Mouse (Mus musculus): Measurements from ENCODE around the gene Zgrf1. TPM values are rescaled to one million over a fixed set of nuclear protein-coding genes. Genes with fewer than 3 reads are reported as not detected.

Zgrf1 gene
- polyA plus RNA-seq, 2 experiments = 4.0 to 4.7 TPM

- Histone ChIP-seq H3K9ac (replicated peaks) (no peak overlapping the region), H3K4me1 (replicated peaks; ENCODE audit: control insufficient read depth in 2 of 2, insufficient read depth in 2 of 2, low read length in 1 of 2) (no peaks in the 10 kb centered on the region), H3K36me3 (replicated peaks; ENCODE audit: control insufficient read depth, insufficient read depth, low read depth) (peaks cover 30% of the 10 kb centered on the region), H3K4me2 (ENCODE audit: low read depth) (no peak overlapping the region), H3K4me3 (ENCODE audit: insufficient read depth in 1 of 2, low read depth in 2 of 2, low read length in 2 of 2) (no peak overlapping the region), H3K27me3 (ENCODE audit: control insufficient read depth, insufficient read depth, low read length) (no peaks in the 10 kb centered on the region), H3K9me3 (ENCODE audit: control insufficient read depth, low read length) (no peaks in the 10 kb centered on the region), H3K27ac (no peak overlapping the region)
- DNase-seq (ENCODE audit: low read depth in 3 of 3, low spot score in 3 of 3) (no peak), ATAC-seq (ENCODE audit: insufficient read depth) (no peak)
- 82% methylated on average over 4 of the region's 4 CpGs for WGBS (ENCODE audit: insufficient replicate concordance)
- TF ChIP-seq EP300 (IDR thresholded peaks at IDR 0.05; ENCODE audit: low read depth) = no peak
- TF ChIP-seq CTCF (IDR thresholded peaks at IDR 0.05; ENCODE audit: low read depth) = no peak
Measured at GRCm38 (mm10) chr3:127543976-127544375, 9.3 kb upstream of the Zgrf1 start.

GRCm38 (mm10) chr3:127544610-127545121 lies 8.6 kb upstream of the Zgrf1 start:
- ATAC-seq (ENCODE audit: insufficient read depth) (no peak), DNase-seq (ENCODE audit: low read depth in 3 of 3, low spot score in 3 of 3) (no peak)
- TF ChIP-seq EP300 (IDR thresholded peaks at IDR 0.05; ENCODE audit: low read depth) (no peak), CTCF (IDR thresholded peaks at IDR 0.05; ENCODE audit: low read depth) (no peak)
- Histone ChIP-seq H3K4me1 (replicated peaks; ENCODE audit: control insufficient read depth in 2 of 2, insufficient read depth in 2 of 2, low read length in 1 of 2) (no peaks in the 10 kb centered on the region), H3K27me3 (ENCODE audit: control insufficient read depth, insufficient read depth, low read length) (no peaks in the 10 kb centered on the region), H3K27ac (no peak overlapping the region), H3K4me3 (ENCODE audit: insufficient read depth in 1 of 2, low read depth in 2 of 2, low read length in 2 of 2) (no peak overlapping the region), H3K9ac (replicated peaks) (no peak overlapping the region), H3K4me2 (ENCODE audit: low read depth) (no peak overlapping the region), H3K9me3 (ENCODE audit: control insufficient read depth, low read length) (no peaks in the 10 kb centered on the region), H3K36me3 (replicated peaks; ENCODE audit: control insufficient read depth, insufficient read depth, low read depth) (peaks cover 30% of the 10 kb centered on the region)
- WGBS (ENCODE audit: insufficient replicate concordance) = 71% methylated on average over 5 of the region's 5 CpGs

GRCm38 (mm10) chr3:127547882-127548281 lies 5.4 kb upstream of the Zgrf1 start:
- TF ChIP-seq CTCF (IDR thresholded peaks at IDR 0.05; ENCODE audit: low read depth) (peak; percentile 59), EP300 (IDR thresholded peaks at IDR 0.05; ENCODE audit: low read depth) (no peak)
- 56% methylated on average over 5 of the region's 5 CpGs for WGBS (ENCODE audit: insufficient replicate concordance)
- H3K9me3 ChIP-seq (ENCODE audit: control insufficient read depth, low read length) = no peaks in the 10 kb centered on the region
- H3K9ac ChIP-seq (replicated peaks) = no peak overlapping the region
- no peak overlapping the region for H3K4me2 ChIP-seq (ENCODE audit: low read depth)
- ATAC-seq (ENCODE audit: insufficient read depth) (no peak), DNase-seq (ENCODE audit: low read depth in 3 of 3, low spot score in 3 of 3) (peak in 1 of 3 experiments; percentile 16)
- H3K27me3 ChIP-seq (ENCODE audit: control insufficient read depth, insufficient read depth, low read length) = no peaks in the 10 kb centered on the region
- H3K4me1 ChIP-seq (replicated peaks; ENCODE audit: control insufficient read depth in 2 of 2, insufficient read depth in 2 of 2, low read length in 1 of 2) = peaks cover 0 to 3% of the 10 kb centered on the region in 2 experiments; a peak in 2 of 4 replicates
- H3K27ac ChIP-seq = no peak overlapping the region
- no peak overlapping the region for H3K4me3 ChIP-seq (ENCODE audit: insufficient read depth in 1 of 2, low read depth in 2 of 2, low read length in 2 of 2)
- H3K36me3 ChIP-seq (replicated peaks; ENCODE audit: control insufficient read depth, insufficient read depth, low read depth) = peaks cover 29% of the 10 kb centered on the region

GRCm38 (mm10) chr3:127552434-127552972 lies 786 bp upstream of the Zgrf1 start:
- H3K9me3 ChIP-seq (ENCODE audit: control insufficient read depth, low read length) = no peaks in the 10 kb centered on the region
- peak overlapping the region; percentile 81 for H3K9ac ChIP-seq (replicated peaks)
- WGBS (ENCODE audit: insufficient replicate concordance) = 5% methylated on average over 11 of the region's 13 CpGs
- TF ChIP-seq EP300 (IDR thresholded peaks at IDR 0.05; ENCODE audit: low read depth) (no peak), CTCF (IDR thresholded peaks at IDR 0.05; ENCODE audit: low read depth) (no peak)
- no peak for ATAC-seq (ENCODE audit: insufficient read depth)
- peak overlapping the region; percentile 52 for H3K27ac ChIP-seq
- peak overlapping the region; percentile 84 for H3K4me2 ChIP-seq (ENCODE audit: low read depth)
- peaks cover 0 to 4% of the 10 kb centered on the region in 2 experiments; a peak in 2 of 4 replicates for H3K4me1 ChIP-seq (replicated peaks; ENCODE audit: control insufficient read depth in 2 of 2, insufficient read depth in 2 of 2, low read length in 1 of 2)
- H3K27me3 ChIP-seq (ENCODE audit: control insufficient read depth, insufficient read depth, low read length) = no peaks in the 10 kb centered on the region
- DNase-seq (ENCODE audit: low read depth in 3 of 3, low spot score in 3 of 3) = no peak
- peaks cover 12% of the 10 kb centered on the region for H3K36me3 ChIP-seq (replicated peaks; ENCODE audit: control insufficient read depth, insufficient read depth, low read depth)
- H3K4me3 ChIP-seq (ENCODE audit: insufficient read depth in 1 of 2, low read depth in 2 of 2, low read length in 2 of 2) = peak overlapping the region; percentile 47 to 80

- H3K9me3 ChIP-seq (ENCODE audit: control insufficient read depth, low read length) = no peaks in the 10 kb centered on the region
- H3K27ac ChIP-seq = peak overlapping the region; percentile 24
- H3K9ac ChIP-seq (replicated peaks) = peak overlapping the region; percentile 75
- peaks cover 13% of the 10 kb centered on the region for H3K36me3 ChIP-seq (replicated peaks; ENCODE audit: control insufficient read depth, insufficient read depth, low read depth)
- H3K4me1 ChIP-seq (replicated peaks; ENCODE audit: control insufficient read depth in 2 of 2, insufficient read depth in 2 of 2, low read length in 1 of 2) = peaks cover 0 to 4% of the 10 kb centered on the region in 2 experiments; a peak in 2 of 4 replicates
- no peaks in the 10 kb centered on the region for H3K27me3 ChIP-seq (ENCODE audit: control insufficient read depth, insufficient read depth, low read length)
- H3K4me3 ChIP-seq (ENCODE audit: insufficient read depth in 1 of 2, low read depth in 2 of 2, low read length in 2 of 2) = peak overlapping the region; percentile 80 to 88
- peak overlapping the region; percentile 62 for H3K4me2 ChIP-seq (ENCODE audit: low read depth)
- DNase-seq (ENCODE audit: low read depth in 3 of 3, low spot score in 3 of 3) (no peak), ATAC-seq (ENCODE audit: insufficient read depth) (no peak)
- WGBS (ENCODE audit: insufficient replicate concordance) = 0% methylated on average over 4 of the region's 4 CpGs
- TF ChIP-seq CTCF (IDR thresholded peaks at IDR 0.05; ENCODE audit: low read depth) (no peak), EP300 (IDR thresholded peaks at IDR 0.05; ENCODE audit: low read depth) (0 out of 2 replicates have a peak, but pooled peaks have one; percentile 0)
Measured at GRCm38 (mm10) chr3:127553720-127554043, 393 bp downstream of the Zgrf1 start.
